Mouse (Mus musculus) olfactory bulb, adult 2 months (tissue): ENCODE data around the gene Lpin1.

Experiments used
- CTCF ChIP-seq: fragments of 200-500 bp; IDR thresholded peaks from 2 replicates; pipeline ENCODE4 v1.5.1; 2012; ENCODE audit warnings: low read depth, mild to moderate bottlenecking, low read length, moderate library complexity; ENCODE audit not compliant: insufficient read depth
- POLR2A ChIP-seq: fragments of 200-500 bp; IDR thresholded peaks from 2 replicates; pipeline ENCODE4 v1.6.1; 2012; ENCODE audit warnings: mild to moderate bottlenecking, low read depth, low read length, moderate library complexity; ENCODE audit not compliant: insufficient read depth

- TF ChIP-seq POLR2A (no peak), CTCF (no peak)
These were observed 44.8 kb upstream of the Lpin1 start for GRCm38 (mm10) chr12:16655604-16656003.
